Mouse (Mus musculus) ovary, adult 2 months (tissue): ENCODE measurements around the gene Camk2n2. TPM values are rescaled to one million over a fixed set of nuclear protein-coding genes. Genes with fewer than 3 reads are reported as not detected.

ENCODE experiments used
- polyA plus RNA-seq: library from polyadenylated mRNA; depleted of rRNA; stranded (reverse); fragments of >200 nt; gene quantifications from 2 replicates; pipeline ENCODE4 v1.2.3, GENCODE M21; 2012; rRNA removed

The Camk2n2 gene
- polyA plus RNA-seq: 15.4 and 17.1 TPM in 2 replicates

GRCm38 (mm10) chr16:20621191-20621990 is at the start of gene Camk2n2:
Gene Camk2n2 (minus strand): TSS chr16:20621287.

GRCm38 (mm10) chr16:20668013-20668412 is 46.9 kb upstream of the Camk2n2 start, which contains the start of gene Eif4g1:
Gene Eif4g1 (plus strand): TSS chr16:20668313.

GRCm38 (mm10) chr16:20651076-20651946 is 30.2 kb upstream of the Camk2n2 start, which contains the start of gene Psmd2:
Gene Psmd2 (plus strand): TSS chr16:20651652.

GRCm38 (mm10) chr16:20629731-20630634 is 8.9 kb upstream of the Camk2n2 start, which contains the start of gene Ece2:
Gene Ece2 (plus strand): TSS chr16:20629828.

GRCm38 (mm10) chr16:20611357-20612227 is 9.5 kb downstream of the Camk2n2 start, which contains the start of the genes Eef1akmt4, Gm49333 and Alg3:
Gene Eef1akmt4 (plus strand): TSS chr16:20611593.
Gene Gm49333 (plus strand): TSS chr16:20611610.
Gene Alg3 (minus strand): TSS chr16:20611735.

GRCm38 (mm10) chr16:20589366-20589938 is 31.6 kb downstream of the Camk2n2 start, which contains the start of gene Vwa5b2:
Gene Vwa5b2 (plus strand): TSS chr16:20589471.

Other genes starting within 250 kb of the Camk2n2 start
- gene Abcc5, start 194.9 kb downstream of the Camk2n2 start, polyA plus RNA-seq: 149 and 152 TPM in 2 replicates
- gene Eif2b5, start 122.5 kb downstream of the Camk2n2 start, polyA plus RNA-seq: 29.4 and 34.5 TPM in 2 replicates
- gene Dvl3, start 104.3 kb downstream of the Camk2n2 start, polyA plus RNA-seq: 53.5 and 60.1 TPM in 2 replicates
- 383 and 503 TPM in 2 replicates for gene Ap2m1, start 85.8 kb downstream of the Camk2n2 start, polyA plus RNA-seq
- gene Abcf3, start 72.7 kb downstream of the Camk2n2 start, polyA plus RNA-seq: 33.8 and 35.0 TPM in 2 replicates
- gene Vwa5b2, start 31.8 kb downstream of the Camk2n2 start, polyA plus RNA-seq: 0.41 and 0.59 TPM in 2 replicates
- gene Eef1akmt4, start 9.7 kb downstream of the Camk2n2 start, polyA plus RNA-seq: 19.3 and 23.5 TPM in 2 replicates
- gene Gm49333, start 9.7 kb downstream of the Camk2n2 start, polyA plus RNA-seq: 0.20 TPM in 1 of 2 replicates, not detected in the other
- 31.9 and 32.5 TPM in 2 replicates for gene Alg3, start 9.6 kb downstream of the Camk2n2 start, polyA plus RNA-seq
- 5.5 and 6.8 TPM in 2 replicates for gene Ece2, start 8.5 kb upstream of the Camk2n2 start, polyA plus RNA-seq
- gene Psmd2, start 30.4 kb upstream of the Camk2n2 start, polyA plus RNA-seq: 81.6 and 103 TPM in 2 replicates
- 470 and 635 TPM in 2 replicates for gene Eif4g1, start 47.0 kb upstream of the Camk2n2 start, polyA plus RNA-seq
- gene Fam131a, start 72.0 kb upstream of the Camk2n2 start, polyA plus RNA-seq: 16.8 and 17.7 TPM in 2 replicates
- 17.1 and 20.2 TPM in 2 replicates for gene Polr2h, start 96.4 kb upstream of the Camk2n2 start, polyA plus RNA-seq
- gene Clcn2, start 96.5 kb upstream of the Camk2n2 start, polyA plus RNA-seq: 82.2 and 87.8 TPM in 2 replicates
- gene Chrd, start 111.8 kb upstream of the Camk2n2 start, polyA plus RNA-seq: 15.5 and 16.0 TPM in 2 replicates
- gene Thpo, start 113.2 kb upstream of the Camk2n2 start, polyA plus RNA-seq: 0.94 and 1.6 TPM in 2 replicates